Mouse (Mus musculus): Measurements from ENCODE around the gene Eps8. TPM values are rescaled to one million over a fixed set of nuclear protein-coding genes. Genes with fewer than 3 reads are reported as not detected.

The Eps8 gene
- total and polyA plus RNA-seq, 2 experiments from 2014 or later = 27.2 to 29.9 TPM

GRCm38 (mm10) chr6:137503462-137503861 is 151.2 kb downstream of the Eps8 start:
- ATAC-seq (ENCODE audit: low FRiP score) (no peak), DNase-seq (ENCODE audit: low spot score) (no peak)
- no peak overlapping the region for H3K9ac ChIP-seq (replicated peaks; ENCODE audit: low read length, poor library complexity, severe bottlenecking)
- no peaks in the 10 kb centered on the region for H3K27me3 ChIP-seq (ENCODE audit: insufficient read depth, low read length)
- H3K4me3 ChIP-seq (ENCODE audit: low read depth, low read length) = no peak overlapping the region
- no peaks in the 10 kb centered on the region for H3K4me1 ChIP-seq (ENCODE audit: insufficient read depth, low read length)
- H3K9me3 ChIP-seq (ENCODE audit: low read length) = no peaks in the 10 kb centered on the region
- 86% methylated on average over 8 of the region's 8 CpGs for WGBS
- H3K36me3 ChIP-seq (ENCODE audit: insufficient read depth, low read length) = no peaks in the 10 kb centered on the region
- no peak for TF ChIP-seq CTCF (IDR thresholded peaks at IDR 0.05)
- no peak overlapping the region for H3K27ac ChIP-seq (ENCODE audit: low read depth, low read length)
- no peak overlapping the region for H3K4me2 ChIP-seq (ENCODE audit: low read depth, low read length, poor library complexity, severe bottlenecking)

- H3K27ac ChIP-seq (ENCODE audit: low read depth, low read length) = no peak overlapping the region
- H3K9ac ChIP-seq (replicated peaks; ENCODE audit: low read length, poor library complexity, severe bottlenecking) = no peak overlapping the region
- H3K9me3 ChIP-seq (ENCODE audit: low read length) = no peaks in the 10 kb centered on the region
- no peak for TF ChIP-seq CTCF (IDR thresholded peaks at IDR 0.05)
- no peak overlapping the region for H3K4me2 ChIP-seq (ENCODE audit: low read depth, low read length, poor library complexity, severe bottlenecking)
- H3K36me3 ChIP-seq (ENCODE audit: insufficient read depth, low read length) = no peaks in the 10 kb centered on the region
- DNase-seq (ENCODE audit: low spot score) = no peak
- ATAC-seq (ENCODE audit: low FRiP score) = no peak
- H3K4me3 ChIP-seq (ENCODE audit: low read depth, low read length) = no peak overlapping the region
- no peaks in the 10 kb centered on the region for H3K27me3 ChIP-seq (ENCODE audit: insufficient read depth, low read length)
- WGBS = 90% methylated on average over 7 of the region's 7 CpGs
- H3K4me1 ChIP-seq (ENCODE audit: insufficient read depth, low read length) = no peaks in the 10 kb centered on the region
These were observed 151.7 kb downstream of the Eps8 start for GRCm38 (mm10) chr6:137503009-137503408.

- Histone ChIP-seq H3K4me2 (ENCODE audit: low read depth, low read length, poor library complexity, severe bottlenecking) (no peak overlapping the region), H3K4me1 (ENCODE audit: insufficient read depth, low read length) (no peaks in the 10 kb centered on the region), H3K9me3 (ENCODE audit: low read length) (no peaks in the 10 kb centered on the region), H3K36me3 (ENCODE audit: insufficient read depth, low read length) (no peaks in the 10 kb centered on the region), H3K27ac (ENCODE audit: low read depth, low read length) (no peak overlapping the region), H3K9ac (replicated peaks; ENCODE audit: low read length, poor library complexity, severe bottlenecking) (no peak overlapping the region), H3K27me3 (ENCODE audit: insufficient read depth, low read length) (no peaks in the 10 kb centered on the region), H3K4me3 (ENCODE audit: low read depth, low read length) (no peak overlapping the region)
- 82% methylated on average over 6 of the region's 6 CpGs for WGBS
- ATAC-seq (ENCODE audit: low FRiP score) = no peak
- DNase-seq (ENCODE audit: low spot score) = no peak
- TF ChIP-seq CTCF (IDR thresholded peaks at IDR 0.05) = no peak
These were observed 155.9 kb downstream of the Eps8 start for GRCm38 (mm10) chr6:137498781-137499180.

GRCm38 (mm10) chr6:137497208-137497835 is 157.4 kb downstream of the Eps8 start:
- Histone ChIP-seq H3K36me3 (ENCODE audit: insufficient read depth, low read length) (no peaks in the 10 kb centered on the region), H3K4me3 (ENCODE audit: low read depth, low read length) (no peak overlapping the region), H3K27me3 (ENCODE audit: insufficient read depth, low read length) (no peaks in the 10 kb centered on the region), H3K9me3 (ENCODE audit: low read length) (no peaks in the 10 kb centered on the region), H3K4me2 (ENCODE audit: low read depth, low read length, poor library complexity, severe bottlenecking) (no peak overlapping the region), H3K27ac (ENCODE audit: low read depth, low read length) (no peak overlapping the region), H3K4me1 (ENCODE audit: insufficient read depth, low read length) (no peaks in the 10 kb centered on the region), H3K9ac (replicated peaks; ENCODE audit: low read length, poor library complexity, severe bottlenecking) (no peak overlapping the region)
- no peak for DNase-seq (ENCODE audit: low spot score)
- no peak for TF ChIP-seq CTCF (IDR thresholded peaks at IDR 0.05)
- 88% methylated on average over 8 of the region's 8 CpGs for WGBS
- no peak for ATAC-seq (ENCODE audit: low FRiP score)

- H3K4me2 ChIP-seq (ENCODE audit: low read depth, low read length, poor library complexity, severe bottlenecking) = no peak overlapping the region
- no peak overlapping the region for H3K27ac ChIP-seq (ENCODE audit: low read depth, low read length)
- no peak overlapping the region for H3K4me3 ChIP-seq (ENCODE audit: low read depth, low read length)
- no peaks in the 10 kb centered on the region for H3K36me3 ChIP-seq (ENCODE audit: insufficient read depth, low read length)
- 100% methylated on average over 2 of the region's 2 CpGs for WGBS
- H3K4me1 ChIP-seq (ENCODE audit: insufficient read depth, low read length) = no peaks in the 10 kb centered on the region
- no peaks in the 10 kb centered on the region for H3K9me3 ChIP-seq (ENCODE audit: low read length)
- H3K27me3 ChIP-seq (ENCODE audit: insufficient read depth, low read length) = no peaks in the 10 kb centered on the region
- H3K9ac ChIP-seq (replicated peaks; ENCODE audit: low read length, poor library complexity, severe bottlenecking) = no peak overlapping the region
- no peak for ATAC-seq (ENCODE audit: low FRiP score)
- TF ChIP-seq CTCF (IDR thresholded peaks at IDR 0.05) = no peak
- DNase-seq (ENCODE audit: low spot score) = no peak
These were observed 158.1 kb downstream of the Eps8 start for GRCm38 (mm10) chr6:137496562-137496961.

- WGBS = 58% methylated on average over 6 of the region's 6 CpGs
- H3K27me3 ChIP-seq (ENCODE audit: insufficient read depth, low read length) = no peaks in the 10 kb centered on the region
- H3K4me1 ChIP-seq (ENCODE audit: insufficient read depth, low read length) = no peaks in the 10 kb centered on the region
- no peak overlapping the region for H3K4me2 ChIP-seq (ENCODE audit: low read depth, low read length, poor library complexity, severe bottlenecking)
- no peak for DNase-seq (ENCODE audit: low spot score)
- H3K36me3 ChIP-seq (ENCODE audit: insufficient read depth, low read length) = no peaks in the 10 kb centered on the region
- no peak for ATAC-seq (ENCODE audit: low FRiP score)
- TF ChIP-seq CTCF (IDR thresholded peaks at IDR 0.05) = no peak
- H3K9me3 ChIP-seq (ENCODE audit: low read length) = no peaks in the 10 kb centered on the region
- no peak overlapping the region for H3K9ac ChIP-seq (replicated peaks; ENCODE audit: low read length, poor library complexity, severe bottlenecking)
- no peak overlapping the region for H3K4me3 ChIP-seq (ENCODE audit: low read depth, low read length)
- no peak overlapping the region for H3K27ac ChIP-seq (ENCODE audit: low read depth, low read length)
These were observed 159.4 kb downstream of the Eps8 start for GRCm38 (mm10) chr6:137495233-137495632.
